Mouse (Mus musculus): ENCODE measurements at regions not wholly inside any gene's neighbourhood (a gene's known extent, or its start where the extent isn't known, plus 50 kb on each side); places are given as distances from the start of the nearest gene placed in this dataset.

DNA sequence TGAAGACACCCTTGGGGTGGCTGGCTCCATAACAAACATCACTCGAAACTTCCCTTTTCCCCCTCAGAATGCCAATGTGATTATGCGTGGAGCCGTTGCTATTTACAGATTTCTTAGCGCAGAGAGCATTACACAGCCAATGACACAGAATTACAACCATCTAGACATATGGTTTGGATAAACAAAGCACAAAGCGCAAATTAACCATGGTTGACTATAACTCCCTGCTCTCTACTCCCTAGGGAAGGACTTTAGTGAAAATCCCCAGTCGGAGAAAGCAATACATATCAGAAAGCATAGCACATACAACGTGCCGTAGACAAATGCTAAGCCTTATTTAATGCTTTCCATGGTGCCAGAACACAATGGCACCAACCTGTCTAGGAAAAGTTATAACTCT lies 131.8 kb downstream of the Tshz3 start:
- 88% methylated on average over 8 of the region's 8 CpGs for WGBS
- ATAC-seq (ENCODE audit: low FRiP score): no peak

DNA sequence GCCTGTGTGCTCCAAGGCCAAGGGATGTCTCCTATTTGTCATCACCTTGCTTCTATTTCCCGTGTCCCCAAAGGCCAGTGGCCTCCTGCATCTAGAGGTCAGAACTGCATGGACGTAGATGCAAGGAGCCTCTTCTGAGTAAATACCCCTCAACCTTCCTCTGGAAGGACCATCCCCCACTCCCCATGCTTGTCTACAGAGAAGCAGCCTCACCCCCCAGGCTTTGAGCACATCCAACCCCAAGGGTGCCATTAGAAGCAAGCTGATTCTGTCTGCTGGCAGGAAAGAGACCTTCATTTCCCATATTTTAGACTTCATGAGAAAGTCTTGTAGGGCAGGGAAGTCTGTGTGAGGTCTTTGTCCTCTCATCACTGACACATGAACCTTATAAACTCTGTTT lies 132.2 kb downstream of the Tshz3 start:
- H3K9ac ChIP-seq: no peak overlapping the region
- 0 out of 2 replicates have a peak, but pooled peaks cover 3% of the 10 kb centered on the region for H3K9me3 ChIP-seq (replicated peaks)
- no peaks in the 10 kb centered on the region for H3K36me3 ChIP-seq
- H3K27ac ChIP-seq: no peak overlapping the region
- no peaks in the 10 kb centered on the region for H3K4me1 ChIP-seq
- no peak for ATAC-seq (ENCODE audit: low FRiP score)
- H3K27me3 ChIP-seq: no peaks in the 10 kb centered on the region
- H3K4me2 ChIP-seq (replicated peaks): no peak overlapping the region
- no peak overlapping the region for H3K4me3 ChIP-seq
- 76% methylated on average over 2 of the region's 2 CpGs for WGBS

More for the DNA sequence above, 131.8 kb downstream of the Tshz3 start:
- Histone ChIP-seq H3K27me3 (no peaks in the 10 kb centered on the region), H3K27ac (no peak overlapping the region), H3K9ac (no peak overlapping the region), H3K4me1 (no peaks in the 10 kb centered on the region), H3K36me3 (no peaks in the 10 kb centered on the region), H3K9me3 (replicated peaks) (0 out of 2 replicates have a peak, but pooled peaks cover 3% of the 10 kb centered on the region), H3K4me3 (no peak overlapping the region), H3K4me2 (replicated peaks) (no peak overlapping the region)

DNA sequence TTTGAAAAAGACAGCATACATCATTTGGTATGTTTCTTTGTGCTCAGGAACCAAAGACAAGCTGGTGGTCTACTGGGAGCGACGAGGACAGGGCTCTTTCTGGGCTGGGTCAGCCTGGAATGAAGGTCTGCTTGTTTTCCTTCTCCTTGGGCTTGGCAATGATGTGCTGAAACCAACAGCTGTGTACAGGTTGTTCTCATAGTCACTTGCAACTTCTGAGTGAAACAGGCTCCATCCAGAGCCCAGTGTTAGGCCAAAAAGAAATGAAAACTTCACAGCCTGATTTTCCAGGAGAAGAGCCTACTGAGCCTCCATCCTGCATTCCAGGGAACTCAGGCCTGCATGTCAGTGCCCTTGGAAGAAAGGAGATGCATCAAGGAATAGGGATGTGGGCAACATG lies 150.4 kb downstream of the Tshz3 start:
- no peaks in the 10 kb centered on the region for H3K4me1 ChIP-seq
- no peaks in the 10 kb centered on the region for H3K27me3 ChIP-seq
- no peak overlapping the region for H3K27ac ChIP-seq
- ATAC-seq (ENCODE audit: low FRiP score): no peak
- no peaks in the 10 kb centered on the region for H3K36me3 ChIP-seq
- H3K9ac ChIP-seq: no peak overlapping the region
- no peaks in the 10 kb centered on the region for H3K9me3 ChIP-seq (replicated peaks)
- H3K4me3 ChIP-seq: no peak overlapping the region
- no peak overlapping the region for H3K4me2 ChIP-seq (replicated peaks)
- WGBS: 76% methylated on average over 2 of the region's 2 CpGs

DNA sequence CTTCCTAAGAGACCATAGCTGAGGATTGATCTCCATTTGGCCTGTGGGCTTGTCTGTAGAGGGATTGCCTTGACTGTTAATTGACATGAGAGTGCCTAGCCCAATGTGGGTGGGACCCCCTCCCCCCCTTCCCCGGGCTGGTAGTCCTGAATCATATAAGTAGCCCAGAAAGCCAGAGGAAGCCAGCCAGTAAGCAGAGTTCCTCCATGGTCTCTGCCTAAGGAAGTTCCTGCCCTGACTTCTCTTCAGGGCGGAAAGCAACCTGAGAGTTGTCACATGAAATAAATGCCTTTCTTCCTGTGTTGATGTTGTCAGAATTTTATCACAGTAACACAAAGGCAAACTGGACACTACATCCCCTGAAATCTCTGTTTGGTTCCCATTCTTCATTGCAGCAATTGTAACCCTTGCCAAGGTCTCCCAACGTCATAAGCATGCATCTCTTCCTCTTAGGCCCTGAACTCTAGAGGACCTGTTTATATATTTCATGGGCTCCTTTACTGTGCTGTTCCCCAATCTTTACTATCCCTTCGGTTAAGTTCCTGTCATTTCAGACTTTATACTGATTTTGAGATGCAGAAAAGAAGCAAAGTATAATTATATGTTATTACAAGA lies 153.5 kb downstream of the Tshz3 start:
- 76% methylated on average over 4 of the region's 4 CpGs for whole genome bisulfite sequencing

DNA sequence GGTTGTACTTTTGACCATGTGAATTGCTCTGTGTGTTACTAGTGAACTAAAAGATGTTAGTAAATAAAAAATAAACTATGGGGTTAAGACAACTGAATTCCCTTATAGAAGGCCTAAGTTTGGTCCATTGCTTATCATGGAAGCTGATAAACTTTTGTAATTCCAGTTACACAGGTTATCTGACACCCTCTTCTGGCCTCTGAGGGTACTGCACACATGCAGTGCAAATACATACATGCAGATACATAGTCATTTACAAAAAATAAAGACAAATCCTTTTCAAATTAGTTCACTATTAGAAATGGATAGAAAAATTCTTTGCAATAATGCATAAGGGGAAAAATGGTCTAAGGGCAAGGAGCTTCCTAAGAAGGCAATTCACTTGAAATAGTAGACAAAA lies 156.4 kb downstream of the Tshz3 start:
- Histone ChIP-seq H3K9ac (no peak overlapping the region), H3K36me3 (no peaks in the 10 kb centered on the region), H3K27ac (no peak overlapping the region), H3K9me3 (replicated peaks) (peaks cover 4% of the 10 kb centered on the region; the same call in 1 of the 2 replicates), H3K4me3 (no peak overlapping the region), H3K4me1 (no peaks in the 10 kb centered on the region), H3K4me2 (replicated peaks) (no peak overlapping the region), H3K27me3 (no peaks in the 10 kb centered on the region)
- ATAC-seq (ENCODE audit: low FRiP score): no peak

More for the DNA sequence above, 153.5 kb downstream of the Tshz3 start:
- ATAC-seq (ENCODE audit: low FRiP score): no peak
- H3K36me3 ChIP-seq: no peaks in the 10 kb centered on the region
- H3K9me3 ChIP-seq (replicated peaks): peaks cover 4% of the 10 kb centered on the region; the same call in 1 of the 2 replicates
- no peak overlapping the region for H3K27ac ChIP-seq
- no peaks in the 10 kb centered on the region for H3K4me1 ChIP-seq
- H3K4me3 ChIP-seq: no peak overlapping the region
- no peak overlapping the region for H3K4me2 ChIP-seq (replicated peaks)
- no peak overlapping the region for H3K9ac ChIP-seq
- no peaks in the 10 kb centered on the region for H3K27me3 ChIP-seq

DNA sequence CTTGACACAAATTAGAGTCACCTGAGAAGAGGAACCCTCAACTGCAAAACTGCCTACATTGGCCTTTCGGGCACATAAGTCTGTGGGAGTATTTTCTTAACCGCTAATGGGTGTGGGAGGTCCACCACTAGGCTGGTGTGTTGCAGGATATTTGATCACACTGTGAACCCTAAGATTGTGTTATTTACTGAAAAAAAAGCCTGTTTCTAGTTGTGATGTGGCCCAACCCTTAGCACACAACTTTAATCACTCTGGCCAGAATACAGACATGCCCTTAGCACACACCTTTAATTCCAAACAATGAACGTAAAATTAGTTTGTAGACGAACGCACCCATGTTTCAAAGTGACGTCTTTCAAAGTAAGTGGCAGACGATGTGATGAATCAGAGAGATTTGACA lies 161.5 kb downstream of the Tshz3 start:
- Histone ChIP-seq H3K27me3 (no peaks in the 10 kb centered on the region), H3K27ac (no peak overlapping the region), H3K9me3 (replicated peaks) (no peaks in the 10 kb centered on the region; the same call in 1 of the 2 replicates), H3K36me3 (no peaks in the 10 kb centered on the region), H3K4me3 (no peak overlapping the region), H3K4me1 (no peaks in the 10 kb centered on the region), H3K9ac (no peak overlapping the region), H3K4me2 (replicated peaks) (no peak overlapping the region)
- WGBS: 93% methylated on average over 7 of the region's 7 CpGs
- no peak for ATAC-seq (ENCODE audit: low FRiP score)

DNA sequence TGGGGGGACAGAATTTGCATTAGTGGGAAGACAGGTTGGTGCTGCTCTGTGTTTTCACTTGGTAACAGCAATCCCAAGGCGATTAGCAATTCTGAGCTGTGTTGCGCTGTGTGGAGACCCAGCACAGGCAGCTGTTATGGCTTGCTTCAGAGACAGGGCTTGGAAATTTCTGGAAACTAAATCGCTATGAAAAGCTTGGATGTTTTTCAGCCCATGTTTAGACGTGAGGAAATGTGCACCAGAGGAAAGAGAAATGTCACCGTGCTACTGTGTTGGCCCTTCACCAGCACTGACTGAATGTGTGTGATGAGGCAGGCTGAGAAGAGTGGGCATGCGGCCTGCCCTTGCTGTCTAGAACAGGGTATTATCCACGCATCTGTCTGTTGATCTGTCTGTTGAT lies 164.6 kb downstream of the Tshz3 start:
- no peak overlapping the region for H3K4me2 ChIP-seq (replicated peaks)
- H3K36me3 ChIP-seq: no peaks in the 10 kb centered on the region
- no peaks in the 10 kb centered on the region for H3K9me3 ChIP-seq (replicated peaks)
- no peak overlapping the region for H3K9ac ChIP-seq
- H3K4me1 ChIP-seq: no peaks in the 10 kb centered on the region
- H3K27me3 ChIP-seq: no peaks in the 10 kb centered on the region
- no peak for ATAC-seq (ENCODE audit: low FRiP score)
- WGBS: 91% methylated on average over 7 of the region's 7 CpGs
- no peak overlapping the region for H3K27ac ChIP-seq
- no peak overlapping the region for H3K4me3 ChIP-seq

DNA sequence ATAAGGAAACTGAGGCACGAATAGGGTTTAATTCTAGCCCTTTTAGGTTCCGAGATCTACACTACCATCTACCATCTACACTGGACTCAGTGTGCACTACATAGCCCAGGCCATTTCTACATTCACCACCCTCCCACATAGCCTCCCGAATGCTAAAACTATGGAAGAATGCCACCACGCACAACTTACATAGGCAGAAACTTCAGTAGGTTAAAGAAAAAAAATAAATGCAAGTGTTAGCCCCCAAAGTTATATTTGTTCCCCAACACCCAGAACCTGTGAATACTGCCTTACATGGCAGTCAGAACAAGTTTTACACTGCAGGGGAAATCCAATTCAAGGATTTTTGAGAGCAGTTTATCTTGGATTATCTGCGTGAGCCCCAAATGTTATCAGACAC lies 165.8 kb downstream of the Tshz3 start:
- Histone ChIP-seq H3K36me3 (no peaks in the 10 kb centered on the region), H3K27me3 (no peaks in the 10 kb centered on the region), H3K9ac (no peak overlapping the region), H3K4me3 (no peak overlapping the region), H3K27ac (no peak overlapping the region), H3K4me2 (replicated peaks) (no peak overlapping the region), H3K4me1 (no peaks in the 10 kb centered on the region), H3K9me3 (replicated peaks) (no peaks in the 10 kb centered on the region)
- WGBS: 90% methylated on average over 5 of the region's 5 CpGs
- no peak for ATAC-seq (ENCODE audit: low FRiP score)

DNA sequence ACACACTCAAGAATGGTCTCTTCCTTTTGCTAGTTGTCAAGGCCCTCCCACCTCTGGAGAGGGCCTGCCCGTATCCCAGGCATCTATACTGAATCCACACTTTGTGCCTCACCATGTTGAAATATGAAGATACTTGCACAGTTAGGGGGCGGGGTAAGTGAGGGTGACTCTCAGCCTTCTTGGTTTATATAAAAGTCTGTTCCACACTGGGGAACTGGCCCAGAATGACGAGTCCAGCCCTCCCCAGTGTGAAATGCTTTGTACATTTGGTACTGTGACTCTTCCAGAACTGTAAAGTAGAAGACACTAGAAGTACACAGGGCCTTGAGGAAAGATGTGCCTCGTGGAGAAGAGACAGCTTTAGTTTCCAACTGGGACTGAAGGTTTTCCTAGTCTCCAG lies 166.8 kb downstream of the Tshz3 start:
- Histone ChIP-seq H3K9me3 (replicated peaks) (no peaks in the 10 kb centered on the region), H3K4me3 (no peak overlapping the region), H3K27ac (no peak overlapping the region), H3K9ac (no peak overlapping the region), H3K36me3 (no peaks in the 10 kb centered on the region), H3K27me3 (no peaks in the 10 kb centered on the region), H3K4me2 (replicated peaks) (no peak overlapping the region), H3K4me1 (no peaks in the 10 kb centered on the region)
- 72% methylated on average over 4 of the region's 4 CpGs for WGBS
- no peak for ATAC-seq (ENCODE audit: low FRiP score)

DNA sequence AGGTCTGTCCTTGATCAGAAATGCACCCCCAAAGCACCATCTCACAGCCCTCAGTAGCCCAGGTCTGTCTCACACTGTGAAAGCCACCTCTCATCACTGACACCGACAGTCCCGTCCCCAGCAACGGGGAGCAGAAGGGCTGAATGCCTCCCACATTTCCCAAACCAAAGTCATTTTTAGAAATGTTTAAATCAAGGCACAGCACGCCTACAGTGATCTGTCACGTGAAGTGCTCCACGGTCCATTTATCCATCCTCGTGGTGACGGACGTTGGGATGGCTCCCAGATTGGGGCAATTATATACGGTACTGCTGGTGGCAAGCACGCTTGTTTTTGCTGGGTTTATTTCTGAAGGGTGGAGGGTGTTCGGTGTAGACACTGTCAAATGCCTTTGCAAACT lies 168.7 kb downstream of the Tshz3 start:
- Histone ChIP-seq H3K4me3 (no peak overlapping the region), H3K36me3 (no peaks in the 10 kb centered on the region), H3K27ac (no peak overlapping the region), H3K9me3 (replicated peaks) (no peaks in the 10 kb centered on the region), H3K27me3 (no peaks in the 10 kb centered on the region), H3K9ac (no peak overlapping the region), H3K4me2 (replicated peaks) (no peak overlapping the region), H3K4me1 (no peaks in the 10 kb centered on the region)
- no peak for ATAC-seq (ENCODE audit: low FRiP score)
- WGBS: 80% methylated on average over 12 of the region's 12 CpGs

DNA sequence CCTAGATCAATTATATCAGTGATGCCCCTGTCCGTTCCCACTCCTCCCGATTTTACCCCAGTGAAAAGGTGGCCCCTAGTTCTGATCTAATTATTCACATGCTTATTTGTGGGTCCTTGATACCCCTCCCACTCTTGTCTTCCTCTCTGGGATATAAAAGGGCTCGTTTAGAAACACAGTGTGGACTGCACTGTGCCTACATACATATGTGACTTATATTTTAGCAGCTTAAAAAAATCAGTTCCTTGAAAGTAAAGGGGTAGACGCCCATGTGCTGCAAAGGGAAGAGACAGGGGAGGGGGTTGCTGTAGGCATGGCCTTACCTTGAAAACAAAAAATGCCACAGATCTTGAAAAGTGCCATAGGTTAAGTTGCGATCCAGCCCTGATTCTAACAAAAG lies 176.1 kb downstream of the Tshz3 start:
- Histone ChIP-seq H3K4me2 (replicated peaks) (no peak overlapping the region), H3K27ac (no peak overlapping the region), H3K4me1 (peaks cover 18% of the 10 kb centered on the region), H3K36me3 (no peaks in the 10 kb centered on the region), H3K4me3 (no peak overlapping the region), H3K9me3 (replicated peaks) (no peaks in the 10 kb centered on the region), H3K9ac (no peak overlapping the region), H3K27me3 (no peaks in the 10 kb centered on the region)
- ATAC-seq (ENCODE audit: low FRiP score): no peak
- 75% methylated on average over 5 of the region's 5 CpGs for WGBS

DNA sequence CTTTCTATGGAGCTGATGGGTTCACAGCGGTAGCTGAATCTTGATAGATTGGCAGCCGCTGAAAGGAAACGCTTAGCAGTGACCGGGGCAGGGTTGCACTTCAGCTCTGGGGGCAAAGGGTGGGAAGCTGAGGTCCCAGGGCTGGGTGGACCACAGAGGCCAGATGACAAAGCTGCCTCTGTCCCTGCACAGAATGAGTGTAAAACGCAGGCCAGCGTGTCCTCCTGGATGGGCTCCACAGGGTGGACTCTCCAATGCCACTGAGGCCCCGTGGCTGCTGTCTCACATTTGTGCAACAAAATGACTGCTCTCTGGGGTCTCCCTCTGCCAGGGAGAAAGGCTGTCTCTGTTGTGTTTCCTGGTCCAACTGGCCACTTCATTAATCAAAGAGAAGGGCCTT lies 179.8 kb downstream of the Tshz3 start:
- no peaks in the 10 kb centered on the region for H3K9me3 ChIP-seq (replicated peaks)
- peak overlapping the region; percentile 64; the same call in 1 of the 2 replicates for H3K27ac ChIP-seq
- H3K27me3 ChIP-seq: no peaks in the 10 kb centered on the region
- H3K9ac ChIP-seq: no peak overlapping the region
- peaks cover 18% of the 10 kb centered on the region for H3K4me1 ChIP-seq
- no peaks in the 10 kb centered on the region for H3K36me3 ChIP-seq
- WGBS: 4% methylated on average over 7 of the region's 7 CpGs
- no peak overlapping the region for H3K4me2 ChIP-seq (replicated peaks)
- H3K4me3 ChIP-seq: no peak overlapping the region
- ATAC-seq (ENCODE audit: low FRiP score): no peak

DNA sequence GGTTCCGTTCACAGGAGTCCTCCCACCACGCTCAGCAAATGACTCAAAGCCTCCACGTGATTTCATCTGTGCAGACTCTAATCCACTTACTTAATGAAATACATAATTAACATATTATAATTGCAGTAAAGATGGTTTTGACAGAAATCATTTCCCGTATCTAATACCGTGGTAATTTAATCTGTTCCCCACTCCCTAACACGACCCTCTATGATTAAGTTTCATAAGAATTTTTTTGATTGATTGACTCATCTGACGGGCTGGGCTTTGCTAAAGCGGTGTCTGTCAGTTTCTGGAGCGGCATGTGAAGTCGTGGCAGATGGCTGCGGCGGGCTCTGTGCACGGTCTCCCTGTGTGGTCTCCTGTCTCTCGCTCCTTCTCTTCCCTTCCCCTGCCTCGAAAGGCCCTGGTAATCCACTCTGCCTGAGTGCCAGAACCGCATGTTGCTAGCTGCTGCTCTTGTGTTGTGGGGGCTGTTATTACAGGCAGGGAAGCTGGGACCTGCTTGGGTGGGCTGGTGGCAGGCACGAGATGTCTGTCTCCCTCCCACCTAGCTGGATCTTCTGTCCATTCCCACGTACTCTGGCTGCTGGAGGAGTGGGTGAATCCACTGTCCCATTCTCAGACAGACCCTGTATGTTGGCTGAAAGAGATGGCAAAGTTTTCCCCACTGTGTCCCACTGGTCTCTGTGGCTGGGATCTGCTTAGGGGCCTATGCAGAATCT lies 195.0 kb downstream of the Tshz3 start:
- Histone ChIP-seq H3K9me3 (replicated peaks) (peaks cover 6% of the 10 kb centered on the region; the same call in 1 of the 2 replicates), H3K36me3 (no peaks in the 10 kb centered on the region), H3K9ac (no peak overlapping the region), H3K27me3 (no peaks in the 10 kb centered on the region), H3K4me2 (replicated peaks) (no peak overlapping the region), H3K4me1 (peaks cover 23% of the 10 kb centered on the region), H3K27ac (no peak overlapping the region), H3K4me3 (no peak overlapping the region)
- 42% methylated on average over 18 of the region's 18 CpGs for WGBS
- peak; percentile 73 for ATAC-seq (ENCODE audit: low FRiP score)
